Mouse (Mus musculus): ENCODE measurements around the gene Gpc5. TPM values are rescaled to one million over a fixed set of nuclear protein-coding genes. Genes with fewer than 3 reads are reported as not detected.

The Gpc5 gene
- polyA plus RNA-seq, 1 experiment: not detected

DNA sequence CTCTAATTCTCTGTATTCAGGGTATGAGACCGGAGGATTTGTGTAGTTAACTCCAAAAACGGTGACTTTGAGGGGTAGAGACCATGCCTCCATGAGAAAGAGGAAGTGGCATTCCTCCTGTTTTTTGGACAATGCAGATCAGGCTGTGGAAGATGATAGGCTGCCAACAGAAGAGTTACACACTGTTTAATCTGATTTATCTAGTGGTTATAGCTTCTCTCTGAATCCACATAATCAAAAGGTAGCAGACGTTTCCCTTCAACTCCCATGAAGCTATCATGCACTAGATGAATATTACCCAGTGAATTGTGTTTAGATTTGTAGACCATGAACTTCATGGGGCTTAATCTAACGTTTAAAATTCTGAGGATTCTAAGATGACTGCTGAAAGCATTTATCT, 522.1 kb downstream of the Gpc5 start:
- TF ChIP-seq CTCF (IDR thresholded peaks at IDR 0.05; ENCODE audit: insufficient read depth, low read depth, low read length): no peak
- no peak for TF ChIP-seq POLR2A (IDR thresholded peaks at IDR 0.05; ENCODE audit: insufficient read depth, low read depth, low read length)
- Histone ChIP-seq H3K4me1 (ENCODE audit: control insufficient read depth, insufficient read depth, low read length) (no peaks in the 10 kb centered on the region), H3K4me3 (ENCODE audit: insufficient read depth, low read depth, low read length) (no peak overlapping the region), H3K27ac (ENCODE audit: insufficient read depth, low read depth, low read length) (no peak overlapping the region)
- WGBS: 85% methylated on average over 4 of the region's 4 CpGs

DNA sequence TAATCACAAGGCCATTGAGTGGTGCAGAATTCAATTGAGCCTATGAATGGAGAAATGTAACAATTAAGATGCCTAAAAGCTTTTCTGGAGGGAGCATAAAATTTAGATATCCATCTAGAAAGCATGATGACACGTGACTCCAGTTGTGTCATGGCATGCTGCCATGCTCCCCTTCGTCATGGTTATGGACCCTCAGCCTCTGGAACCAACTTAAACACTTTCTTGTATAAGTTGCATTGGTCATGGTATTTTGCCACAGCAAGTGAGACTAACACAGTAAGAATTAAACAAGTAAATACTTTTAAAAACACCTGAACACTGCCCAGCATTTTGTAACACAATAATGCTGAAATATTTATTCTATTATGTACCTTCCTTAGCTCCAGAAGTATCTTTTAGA, 524.3 kb downstream of the Gpc5 start:
- WGBS: 48% methylated on average over 2 of the region's 2 CpGs
- Histone ChIP-seq H3K4me3 (ENCODE audit: insufficient read depth, low read depth, low read length) (no peak overlapping the region), H3K27ac (ENCODE audit: insufficient read depth, low read depth, low read length) (no peak overlapping the region), H3K4me1 (ENCODE audit: control insufficient read depth, insufficient read depth, low read length) (no peaks in the 10 kb centered on the region)
- TF ChIP-seq CTCF (IDR thresholded peaks at IDR 0.05; ENCODE audit: insufficient read depth, low read depth, low read length): no peak
- TF ChIP-seq POLR2A (IDR thresholded peaks at IDR 0.05; ENCODE audit: insufficient read depth, low read depth, low read length): no peak

DNA sequence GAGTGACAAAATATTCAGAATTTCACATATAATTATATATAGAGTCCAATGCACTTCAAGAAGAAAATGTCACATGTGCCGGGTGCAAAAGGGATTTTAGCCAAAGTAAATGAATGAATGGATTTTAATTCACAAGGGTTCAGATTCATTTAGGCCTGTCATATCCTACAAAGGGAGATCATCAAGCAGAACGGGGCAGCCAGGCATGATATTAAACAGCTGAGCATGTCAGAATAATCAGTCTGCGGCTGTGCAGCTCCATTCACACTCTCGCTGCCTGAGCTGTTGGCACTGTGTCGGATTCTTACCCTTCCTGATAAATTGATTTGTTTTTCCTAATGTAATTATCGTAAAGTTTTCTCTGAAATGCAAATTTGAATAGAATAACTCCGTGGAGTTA, 524.8 kb downstream of the Gpc5 start:
- 41% methylated on average over 7 of the region's 7 CpGs for WGBS

DNA sequence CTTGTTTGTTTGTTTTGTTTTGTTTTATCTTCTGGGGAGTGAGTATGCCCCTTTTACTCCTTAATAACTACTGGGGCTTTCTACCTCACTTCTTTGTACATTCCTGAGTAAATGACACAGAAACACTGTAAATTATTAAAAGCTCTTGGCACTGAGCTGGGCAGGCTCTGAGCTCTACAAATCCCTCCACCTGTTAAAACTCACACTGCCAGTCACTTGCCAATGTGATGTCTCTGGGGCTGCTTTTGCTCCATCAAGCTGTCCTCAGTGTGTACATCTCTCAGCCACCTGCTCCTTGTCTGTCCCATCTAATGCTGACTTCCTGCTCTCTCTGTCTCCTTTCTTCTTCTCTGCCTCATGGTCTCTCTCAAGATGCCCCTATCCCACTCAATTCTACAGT, 528.5 kb downstream of the Gpc5 start:
- no peak overlapping the region for H3K4me3 ChIP-seq (ENCODE audit: insufficient read depth, low read depth, low read length)
- no peak overlapping the region for H3K27ac ChIP-seq (ENCODE audit: insufficient read depth, low read depth, low read length)
- no peak for TF ChIP-seq POLR2A (IDR thresholded peaks at IDR 0.05; ENCODE audit: insufficient read depth, low read depth, low read length)
- TF ChIP-seq CTCF (IDR thresholded peaks at IDR 0.05; ENCODE audit: insufficient read depth, low read depth, low read length): no peak
- no peaks in the 10 kb centered on the region for H3K4me1 ChIP-seq (ENCODE audit: control insufficient read depth, insufficient read depth, low read length)

More for the DNA sequence above, 524.8 kb downstream of the Gpc5 start:
- Histone ChIP-seq H3K4me1 (ENCODE audit: control insufficient read depth, insufficient read depth, low read length) (no peaks in the 10 kb centered on the region), H3K4me3 (ENCODE audit: insufficient read depth, low read depth, low read length) (no peak overlapping the region), H3K27ac (ENCODE audit: insufficient read depth, low read depth, low read length) (no peak overlapping the region)
- TF ChIP-seq CTCF (IDR thresholded peaks at IDR 0.05; ENCODE audit: insufficient read depth, low read depth, low read length) (no peak), POLR2A (IDR thresholded peaks at IDR 0.05; ENCODE audit: insufficient read depth, low read depth, low read length) (no peak)

DNA sequence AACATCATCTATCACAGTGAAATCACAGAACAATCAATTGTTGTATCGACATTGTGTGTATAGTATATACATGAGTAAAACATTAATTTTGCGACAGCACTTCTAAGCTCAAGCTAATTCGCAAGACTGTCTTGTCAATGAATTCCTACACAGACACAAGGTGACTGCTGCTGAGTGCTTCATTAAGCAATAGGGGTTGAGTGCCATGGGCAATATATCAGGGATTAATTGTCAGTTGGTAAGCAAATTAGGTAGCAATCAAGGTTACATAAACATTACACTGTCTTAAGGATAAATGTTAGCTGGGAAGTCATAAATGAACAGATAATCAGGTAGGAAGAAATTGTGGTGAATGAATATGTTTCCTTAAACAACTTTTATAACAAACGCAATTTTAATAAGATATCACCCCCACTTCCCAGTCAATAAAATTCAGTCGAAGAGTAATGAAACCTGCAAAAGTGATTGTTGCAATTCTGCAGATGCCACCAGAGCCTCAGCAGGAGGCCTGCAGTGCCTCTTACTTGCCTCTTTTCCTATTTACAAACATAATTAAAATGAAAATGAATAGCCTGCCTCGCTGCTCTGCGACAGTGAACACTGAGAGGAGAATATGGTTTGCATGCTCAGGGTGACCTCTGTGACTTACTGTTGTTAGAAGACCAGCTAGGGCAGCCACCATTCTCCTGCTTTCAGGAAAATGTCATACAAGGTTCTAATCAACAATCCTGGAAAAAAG, 539.3 kb downstream of the Gpc5 start:
- no peak for TF ChIP-seq POLR2A (IDR thresholded peaks at IDR 0.05; ENCODE audit: insufficient read depth, low read depth, low read length)
- TF ChIP-seq CTCF (IDR thresholded peaks at IDR 0.05; ENCODE audit: insufficient read depth, low read depth, low read length): no peak

DNA sequence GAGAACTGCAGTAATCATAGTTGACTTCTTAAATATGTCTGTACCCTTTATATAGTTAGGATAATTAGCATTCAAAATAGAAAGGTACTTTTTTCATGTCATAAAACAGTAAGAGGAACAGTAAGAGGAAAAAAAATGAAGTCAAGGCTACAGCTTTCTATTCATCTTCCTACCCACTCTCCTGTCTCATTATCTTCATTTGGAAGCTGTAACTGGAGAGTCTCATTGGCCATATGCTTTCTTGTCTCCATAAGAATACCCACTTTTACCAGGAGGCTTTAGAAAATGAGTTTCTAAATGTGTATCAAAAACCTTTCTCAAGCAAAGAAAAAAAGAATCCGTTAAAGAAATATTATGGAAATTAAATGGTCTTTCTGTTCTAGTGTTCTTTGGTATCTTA, 541.3 kb downstream of the Gpc5 start:
- TF ChIP-seq POLR2A (IDR thresholded peaks at IDR 0.05; ENCODE audit: insufficient read depth, low read depth, low read length): no peak
- no peak for TF ChIP-seq CTCF (IDR thresholded peaks at IDR 0.05; ENCODE audit: insufficient read depth, low read depth, low read length)
- Histone ChIP-seq H3K27ac (ENCODE audit: insufficient read depth, low read depth, low read length) (no peak overlapping the region), H3K4me3 (ENCODE audit: insufficient read depth, low read depth, low read length) (no peak overlapping the region), H3K4me1 (ENCODE audit: control insufficient read depth, insufficient read depth, low read length) (no peaks in the 10 kb centered on the region)
- 93% methylated on average over 1 of the region's 1 CpGs for WGBS

More for the DNA sequence above, 539.3 kb downstream of the Gpc5 start:
- WGBS: 84% methylated on average over 7 of the region's 7 CpGs
- Histone ChIP-seq H3K27ac (ENCODE audit: insufficient read depth, low read depth, low read length) (no peak overlapping the region), H3K4me1 (ENCODE audit: control insufficient read depth, insufficient read depth, low read length) (no peaks in the 10 kb centered on the region), H3K4me3 (ENCODE audit: insufficient read depth, low read depth, low read length) (no peak overlapping the region)

DNA sequence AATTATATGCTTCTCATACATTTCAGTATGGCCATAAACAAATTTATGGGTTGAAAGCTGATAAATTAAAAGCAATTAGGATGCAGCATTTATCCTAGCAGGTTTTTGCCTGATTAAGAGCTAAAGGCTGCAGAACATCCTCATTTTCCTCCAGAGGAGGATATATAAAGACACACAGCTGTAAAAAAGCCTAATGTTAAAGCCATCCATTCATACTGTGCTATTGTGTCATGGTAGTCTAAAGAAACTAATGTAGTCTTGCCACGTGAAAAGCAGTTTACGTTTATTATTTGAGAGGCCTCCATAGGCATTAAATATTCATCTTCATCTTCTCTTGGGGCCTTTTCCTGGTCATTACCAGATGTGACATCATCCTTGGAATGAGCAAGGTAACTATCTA, 587.9 kb downstream of the Gpc5 start:
- H3K4me1 ChIP-seq (ENCODE audit: control insufficient read depth, insufficient read depth, low read length): no peaks in the 10 kb centered on the region
- H3K4me3 ChIP-seq (ENCODE audit: insufficient read depth, low read depth, low read length): no peak overlapping the region
- 85% methylated on average over 2 of the region's 2 CpGs for WGBS
- no peak overlapping the region for H3K27ac ChIP-seq (ENCODE audit: insufficient read depth, low read depth, low read length)
- TF ChIP-seq CTCF (IDR thresholded peaks at IDR 0.05; ENCODE audit: insufficient read depth, low read depth, low read length) (no peak), POLR2A (IDR thresholded peaks at IDR 0.05; ENCODE audit: insufficient read depth, low read depth, low read length) (no peak)

DNA sequence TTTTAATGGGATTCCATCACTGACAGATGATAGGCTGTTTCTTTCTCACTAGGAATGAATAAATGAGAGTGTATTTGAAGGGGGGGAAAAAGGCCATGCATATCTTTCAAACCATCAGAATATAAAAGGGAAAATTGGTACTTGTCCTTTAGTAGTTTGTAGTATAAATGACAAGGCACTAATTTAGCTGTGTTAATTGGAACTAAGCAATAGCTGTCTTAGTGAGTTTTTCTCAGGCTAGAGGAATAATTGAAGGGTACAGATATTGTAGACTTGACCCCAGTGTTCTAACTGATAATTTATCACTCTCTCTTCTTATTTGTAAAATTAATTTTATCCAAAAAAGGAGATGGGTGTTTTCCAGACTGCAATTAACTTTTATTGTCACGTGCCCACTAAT, 654.0 kb downstream of the Gpc5 start:
- TF ChIP-seq POLR2A (IDR thresholded peaks at IDR 0.05; ENCODE audit: insufficient read depth, low read depth, low read length): no peak
- TF ChIP-seq CTCF (IDR thresholded peaks at IDR 0.05; ENCODE audit: insufficient read depth, low read depth, low read length): no peak
- no peak overlapping the region for H3K4me3 ChIP-seq (ENCODE audit: insufficient read depth, low read depth, low read length)
- no peak overlapping the region for H3K27ac ChIP-seq (ENCODE audit: insufficient read depth, low read depth, low read length)
- no peaks in the 10 kb centered on the region for H3K4me1 ChIP-seq (ENCODE audit: control insufficient read depth, insufficient read depth, low read length)
- WGBS: 27% methylated on average over 1 of the region's 1 CpGs

DNA sequence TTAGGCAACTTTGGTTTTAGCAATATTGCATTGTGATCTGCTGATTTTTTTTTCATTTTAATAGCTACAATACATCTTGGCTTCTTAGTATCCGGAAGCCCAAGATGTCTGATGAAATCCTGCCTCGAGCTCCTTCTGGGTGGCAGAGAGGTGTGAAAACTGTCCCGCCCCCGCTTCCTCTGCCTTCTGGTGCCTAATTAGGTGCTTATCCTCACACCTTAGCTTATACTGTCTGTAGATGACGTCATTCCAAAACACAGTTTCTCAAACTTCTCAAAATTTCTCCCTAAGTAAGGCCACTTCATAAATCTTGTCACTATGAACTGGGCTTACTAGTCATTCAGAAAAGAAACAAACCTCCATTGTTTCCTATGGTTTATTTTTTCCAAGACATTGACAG, 668.2 kb downstream of the Gpc5 start:
- TF ChIP-seq CTCF (IDR thresholded peaks at IDR 0.05; ENCODE audit: insufficient read depth, low read depth, low read length) (no peak), POLR2A (IDR thresholded peaks at IDR 0.05; ENCODE audit: insufficient read depth, low read depth, low read length) (no peak)
- H3K4me3 ChIP-seq (ENCODE audit: insufficient read depth, low read depth, low read length): no peak overlapping the region
- H3K4me1 ChIP-seq (ENCODE audit: control insufficient read depth, insufficient read depth, low read length): no peaks in the 10 kb centered on the region
- WGBS: 87% methylated on average over 5 of the region's 5 CpGs
- H3K27ac ChIP-seq (ENCODE audit: insufficient read depth, low read depth, low read length): no peak overlapping the region

Measured in olfactory bulb, adult 2 months (tissue).